Mouse (Mus musculus) midbrain, embryonic 16.5 days (tissue): ENCODE data around the gene Dhx29. TPM values are rescaled to one million over a fixed set of nuclear protein-coding genes. Genes with fewer than 3 reads are reported as not detected.
"Not testable (repeated sequence)": the region's sequence is repeated elsewhere in the genome, so short reads cannot be mapped to it uniquely, and the experiment has no call there.

Experiments used
- ATAC-seq: fragments of 200-750 bp; cut with Nextera tagmentation; 2 replicates; pipeline ENCODE4 v1.8.0; 2017; ENCODE audit warnings: moderate TSS enrichment
- H3K27ac ChIP-seq: fragments of 300-500 bp; sonication (generic); 2 replicates; pipeline ENCODE4 v1.5.1; 2014; ENCODE audit warnings: mild to moderate bottlenecking, low read length, mixed read lengths
- H3K27me3 ChIP-seq: fragments of 300-500 bp; sonication (generic); 2 replicates; pipeline ENCODE4 v1.6.1; 2014; ENCODE audit warnings: low read depth, low read length, mixed read lengths; ENCODE audit not compliant: control insufficient read depth, insufficient read depth
- H3K36me3 ChIP-seq: fragments of 300-500 bp; sonication (generic); 2 replicates; pipeline ENCODE4 v1.6.1; 2014; ENCODE audit warnings: mild to moderate bottlenecking, low read length, moderate library complexity, mixed read lengths; ENCODE audit not compliant: control insufficient read depth, insufficient read depth
- H3K4me1 ChIP-seq: fragments of 300-500 bp; sonication (generic); 2 replicates; pipeline ENCODE4 v1.6.1; 2014; ENCODE audit warnings: mild to moderate bottlenecking, low read length, mixed read lengths; ENCODE audit not compliant: control insufficient read depth, insufficient read depth
- H3K4me2 ChIP-seq: fragments of 300-500 bp; sonication (generic); 2 replicates; pipeline ENCODE4 v1.6.1; 2014; ENCODE audit warnings: mild to moderate bottlenecking, low read length, mixed read lengths
- H3K4me3 ChIP-seq: fragments of 300-500 bp; sonication (generic); 2 replicates; pipeline ENCODE4 v1.5.1; 2014; ENCODE audit warnings: low read depth, mild to moderate bottlenecking, low read length, moderate library complexity, mixed read lengths
- H3K9ac ChIP-seq: fragments of 300-500 bp; sonication (generic); 2 replicates; pipeline ENCODE4 v1.6.1; 2014; ENCODE audit warnings: low read depth, low read length, mixed read lengths
- H3K9me3 ChIP-seq: fragments of 300-500 bp; sonication (generic); replicated peaks from 2 replicates; pipeline ENCODE4 v1.6.1; 2014; ENCODE audit warnings: mild to moderate bottlenecking, low read length, mixed read lengths; ENCODE audit not compliant: control insufficient read depth, poor library complexity, severe bottlenecking
- WGBS: fragments of 180-500 bp; shearing (Covaris S2); extraction: QIAGEN DNeasy Blood & Tissue Kit; methylation state at CpG from one replicate; pipeline ENCODE4 v1.1.7; 2014; 5-methylcytosine and 5-hydroxymethylcytosine counted together
- polyA plus RNA-seq: library from polyadenylated mRNA; unstranded; fragments of >200 nt; fragmentation: Nextera tagmentation; extraction: Ambion mirVana; gene quantifications from 2 replicates; pipeline ENCODE4 v1.2.1, GENCODE M21; 2015

Dhx29 gene
- polyA plus RNA-seq, 1 experiment from 2014 or later = 30.0 TPM

DNA sequence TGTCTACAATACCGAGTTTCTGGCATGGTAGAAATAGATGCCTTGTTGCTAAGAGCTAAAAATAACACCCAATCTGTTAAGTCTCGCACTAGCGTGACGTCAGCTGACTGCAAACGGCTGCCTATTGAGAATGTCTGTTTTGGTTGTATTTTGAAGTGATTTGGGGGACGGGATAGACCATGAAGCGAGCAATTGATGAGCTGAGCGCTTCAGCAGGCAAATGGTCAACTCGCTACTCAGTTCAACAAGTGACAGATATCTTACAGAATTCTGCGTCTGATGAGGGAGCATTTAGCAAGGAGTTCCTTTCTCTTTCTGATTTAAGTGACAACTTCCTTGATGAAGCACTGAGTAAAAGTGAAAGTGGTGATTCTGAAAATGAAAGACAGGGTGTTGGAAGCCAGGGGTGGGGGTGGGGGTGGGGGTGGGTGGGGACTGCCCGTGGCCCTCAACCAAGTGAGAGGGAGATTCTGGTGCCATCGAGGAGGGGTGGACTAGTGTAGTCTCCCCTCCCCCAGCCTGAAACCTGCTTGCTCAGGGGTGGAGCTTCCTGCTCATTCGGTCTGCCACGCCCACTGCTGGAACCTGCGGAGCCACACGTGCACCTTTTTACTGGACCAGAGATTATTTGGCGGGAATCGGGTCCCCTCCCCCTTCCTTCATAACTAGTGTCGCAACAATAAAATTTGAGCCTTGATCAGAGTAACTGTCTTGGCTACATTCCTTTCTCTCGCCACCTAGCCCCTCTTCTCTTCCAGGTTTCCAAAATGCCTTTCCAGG lies 86.1 kb downstream of the Dhx29 start:
- H3K4me2 ChIP-seq, H3K27ac ChIP-seq, H3K9ac ChIP-seq, H3K4me1 ChIP-seq, ATAC-seq, H3K9me3 ChIP-seq, H3K36me3 ChIP-seq, H3K27me3 ChIP-seq, H3K4me3 ChIP-seq: not testable (repeated sequence)
- 57% methylated on average over 18 of the region's 20 CpGs for WGBS

Other genes with a start within 250 kb of the Dhx29 start
- 58.7 and 69.5 TPM in 2 replicates for gene Plpp1, start 126.7 kb upstream of the Dhx29 start, polyA plus RNA-seq
- gene Mtrex, start 56 bp upstream of the Dhx29 start, polyA plus RNA-seq = 57.3 and 64.1 TPM in 2 replicates
- 1.2 and 1.5 TPM in 2 replicates for gene Ccno, start 60.3 kb downstream of the Dhx29 start, polyA plus RNA-seq
- gene Mcidas, start 66.4 kb downstream of the Dhx29 start, polyA plus RNA-seq = 0.53 and 0.57 TPM in 2 replicates
- gene Cdc20b, start 107.7 kb downstream of the Dhx29 start, polyA plus RNA-seq = 0.51 and 0.55 TPM in 2 replicates
- gene Gpx8, start 119.0 kb downstream of the Dhx29 start, polyA plus RNA-seq = 38.4 and 40.5 TPM in 2 replicates
- not detected in 2 replicates for gene Gzma, start 173.5 kb downstream of the Dhx29 start, polyA plus RNA-seq